In genomic region chr1:166848015-166848535, GRCm38 (mm10) we compare ENCODE assay signal across 26 mouse cellular contexts.
A peak's percentile ranks its signal among the peaks of the same experiment; 100 is the strongest.
DNase-seq lines count a peak whose midpoint lies in the region; ATAC-seq and TF ChIP-seq lines count a peak whose summit lies in the region.
"Had no signal": no experiment of that assay in that cellular context is flagged by ENCODE, and none has a peak within 500 bp of the region (broad histone marks: within the 10 kb centered on the region; RNA-seq: fewer than 3 reads in every experiment).

No protein-coding gene starts in this region.

- DNase-seq in embryonic facial prominence, embryonic 14.5 days (ENCODE audit: low spot score), result peak; percentile 38
- DNase-seq in embryonic facial prominence, embryonic 10.5 days (ENCODE audit: low spot score), result no peak
- DNase-seq in lung, adult 2 months, result no peak
- DNase-seq in 3T3-L1 (ENCODE audit: low read depth, low spot score), result peak; percentile 26
- DNase-seq in adrenal gland, postnatal 25 days, result peak; percentile 41
- no peak for DNase-seq in layer of hippocampus, postnatal 10 days (ENCODE audit: low spot score in 2 of 2)
- DNase-seq: cerebellum, adult 11 months; gastrocnemius, adult 2 months; heart, postnatal 10 days; kidney, adult 9 months; kidney, postnatal 36 days; layer of hippocampus, adult 9-11 months; right cerebral cortex, adult 18-20 months; thymus, postnatal 36 days had no signal

- no peak for TF ChIP-seq POLR2A in lung, adult 2 months (IDR thresholded peaks at IDR 0.05; ENCODE audit: borderline replicate concordance, extremely low read depth, low read depth, low read length)

- H3K9ac ChIP-seq in embryonic facial prominence, embryonic 14.5 days (ENCODE audit: low read depth, low read length), result no peak overlapping the region
- H3K9ac ChIP-seq in lung, embryonic 16.5 days (ENCODE audit: low read length), result no peak overlapping the region
- no peak overlapping the region for H3K9ac ChIP-seq in neural tube, embryonic 15.5 days (replicated peaks)
- H3K9ac ChIP-seq: embryonic facial prominence, embryonic 15.5 days; hindbrain, embryonic 14.5 days; intestine, embryonic 15.5 days; limb, embryonic 12.5 days; liver, embryonic 12.5 days; midbrain, embryonic 12.5 days had no signal

- 0 out of 2 replicates have a peak, but pooled peaks have one; percentile 33 for ATAC-seq in embryonic facial prominence, embryonic 14.5 days (ENCODE audit: low read depth)
- ATAC-seq in lung, embryonic 16.5 days (ENCODE audit: low read depth), result peak; percentile 61; the same call in 1 of the 2 replicates
- no peak for ATAC-seq in neural tube, embryonic 15.5 days (ENCODE audit: low FRiP score)
- ATAC-seq: activated CD4-positive, CD25-positive, alpha-beta regulatory T cell, adult 4 months; CD4-positive, CD25-positive, alpha-beta regulatory T cell, adult 4 months; liver, embryonic 12.5 days had no signal

- no peaks in the 10 kb centered on the region for H3K9me3 ChIP-seq in embryonic facial prominence, embryonic 14.5 days (ENCODE audit: control insufficient read depth, low read length)
- no peaks in the 10 kb centered on the region for H3K9me3 ChIP-seq in embryonic facial prominence, embryonic 10.5 days
- no peaks in the 10 kb centered on the region for H3K9me3 ChIP-seq in lung, embryonic 16.5 days (ENCODE audit: control insufficient read depth, low read length)
- H3K9me3 ChIP-seq in neural tube, embryonic 15.5 days (replicated peaks), result no peaks in the 10 kb centered on the region
- H3K9me3 ChIP-seq: embryonic facial prominence, embryonic 15.5 days; intestine, embryonic 15.5 days; limb, embryonic 12.5 days; liver, embryonic 12.5 days; midbrain, embryonic 12.5 days had no signal

- no peaks in the 10 kb centered on the region for H3K27me3 ChIP-seq in embryonic facial prominence, embryonic 14.5 days (replicated peaks; ENCODE audit: control insufficient read depth, insufficient read depth, low read length)
- no peaks in the 10 kb centered on the region for H3K27me3 ChIP-seq in embryonic facial prominence, embryonic 10.5 days (replicated peaks; ENCODE audit: low read depth, poor library complexity, severe bottlenecking)
- no peaks in the 10 kb centered on the region for H3K27me3 ChIP-seq in lung, embryonic 16.5 days (ENCODE audit: control insufficient read depth, insufficient read depth, low read depth, low read length)
- H3K27me3 ChIP-seq in neural tube, embryonic 15.5 days (replicated peaks), result no peaks in the 10 kb centered on the region
- H3K27me3 ChIP-seq: embryonic facial prominence, embryonic 15.5 days; intestine, embryonic 15.5 days; limb, embryonic 12.5 days; liver, embryonic 12.5 days; midbrain, embryonic 12.5 days had no signal

- H3K4me3 ChIP-seq in embryonic facial prominence, embryonic 14.5 days (ENCODE audit: low read depth, low read length), result no peak overlapping the region
- no peak overlapping the region for H3K4me3 ChIP-seq in embryonic facial prominence, embryonic 10.5 days
- no peak overlapping the region for H3K4me3 ChIP-seq in lung, embryonic 16.5 days (ENCODE audit: low read length)
- no peak overlapping the region for H3K4me3 ChIP-seq in lung, adult 2 months (replicated peaks; ENCODE audit: extremely low read depth, low read depth, low read length)
- H3K4me3 ChIP-seq in neural tube, embryonic 15.5 days (replicated peaks), result no peak overlapping the region
- H3K4me3 ChIP-seq: embryonic facial prominence, embryonic 15.5 days; gastrocnemius, adult 2 months; intestine, embryonic 15.5 days; limb, embryonic 12.5 days; liver, embryonic 12.5 days; midbrain, embryonic 12.5 days had no signal

- no peak overlapping the region for H3K27ac ChIP-seq in embryonic facial prominence, embryonic 14.5 days (replicated peaks; ENCODE audit: low read depth, low read length)
- H3K27ac ChIP-seq in embryonic facial prominence, embryonic 10.5 days (replicated peaks), result no peak overlapping the region
- H3K27ac ChIP-seq in lung, embryonic 16.5 days (ENCODE audit: low read length), result no peak overlapping the region
- H3K27ac ChIP-seq in neural tube, embryonic 15.5 days (replicated peaks), result no peak overlapping the region
- H3K27ac ChIP-seq: embryonic facial prominence, embryonic 15.5 days; gastrocnemius, adult 2 months; hindbrain, embryonic 14.5 days; intestine, embryonic 15.5 days; limb, embryonic 12.5 days; liver, embryonic 12.5 days; macrophage; midbrain, embryonic 12.5 days had no signal

- no peak for TF ChIP-seq CTCF in lung, adult 2 months (IDR thresholded peaks at IDR 0.05; ENCODE audit: insufficient read depth, low read length)

- no peak overlapping the region for H3K4me2 ChIP-seq in embryonic facial prominence, embryonic 14.5 days (ENCODE audit: low read depth, low read length)
- H3K4me2 ChIP-seq in lung, embryonic 16.5 days (ENCODE audit: low read depth, low read length), result no peak overlapping the region
- H3K4me2 ChIP-seq in neural tube, embryonic 15.5 days, result no peak overlapping the region
- H3K4me2 ChIP-seq: embryonic facial prominence, embryonic 15.5 days; heart, embryonic 11.5 days; hindbrain, embryonic 14.5 days; intestine, embryonic 15.5 days; limb, embryonic 12.5 days; liver, embryonic 12.5 days; midbrain, embryonic 12.5 days had no signal

- no peaks in the 10 kb centered on the region for H3K4me1 ChIP-seq in embryonic facial prominence, embryonic 14.5 days (ENCODE audit: control insufficient read depth, insufficient read depth, low read length)
- H3K4me1 ChIP-seq in embryonic facial prominence, embryonic 10.5 days, result peaks cover 9% of the 10 kb centered on the region
- peaks cover 6% of the 10 kb centered on the region; the same call in 1 of the 2 replicates for H3K4me1 ChIP-seq in lung, embryonic 16.5 days (replicated peaks; ENCODE audit: control insufficient read depth, insufficient read depth, low read length)
- H3K4me1 ChIP-seq in lung, adult 2 months (ENCODE audit: control insufficient read depth, insufficient read depth, low read length), result no peaks in the 10 kb centered on the region
- peaks cover 7% of the 10 kb centered on the region for H3K4me1 ChIP-seq in neural tube, embryonic 15.5 days
- H3K4me1 ChIP-seq: intestine, embryonic 15.5 days; liver, embryonic 12.5 days had no signal

- no peaks in the 10 kb centered on the region for H3K36me3 ChIP-seq in embryonic facial prominence, embryonic 14.5 days (ENCODE audit: control insufficient read depth, insufficient read depth, low read length)
- H3K36me3 ChIP-seq in embryonic facial prominence, embryonic 10.5 days (replicated peaks), result no peaks in the 10 kb centered on the region
- no peaks in the 10 kb centered on the region for H3K36me3 ChIP-seq in lung, embryonic 16.5 days (ENCODE audit: control insufficient read depth, insufficient read depth, low read length)
- no peaks in the 10 kb centered on the region for H3K36me3 ChIP-seq in neural tube, embryonic 15.5 days
- H3K36me3 ChIP-seq: embryonic facial prominence, embryonic 15.5 days; intestine, embryonic 15.5 days; limb, embryonic 12.5 days; liver, embryonic 12.5 days; midbrain, embryonic 12.5 days had no signal

- 47% methylated on average over 4 of the region's 4 CpGs for WGBS in embryonic facial prominence, embryonic 14.5 days
- 67% methylated on average over 4 of the region's 4 CpGs for WGBS in embryonic facial prominence, embryonic 10.5 days
- WGBS in lung, embryonic 16.5 days, result 40% methylated on average over 4 of the region's 4 CpGs
- 53% methylated on average over 4 of the region's 4 CpGs for WGBS in lung, adult 2 months
- 68% methylated on average over 4 of the region's 4 CpGs for WGBS in neural tube, embryonic 15.5 days

Comparison
In these comparisons a context has a peak if more than half of its experiments do, and no peak if none do; other contexts are left out.
1. DNase-seq: peak in embryonic facial prominence, embryonic 14.5 days (single experiment), 3T3-L1 (single experiment) and adrenal gland, postnatal 25 days (single experiment); none in embryonic facial prominence, embryonic 10.5 days (single experiment), lung, adult 2 months (single experiment) and layer of hippocampus, postnatal 10 days (0 of 2).